ENCODE assay signal across 25 mouse cellular contexts in the genomic region with DNA sequence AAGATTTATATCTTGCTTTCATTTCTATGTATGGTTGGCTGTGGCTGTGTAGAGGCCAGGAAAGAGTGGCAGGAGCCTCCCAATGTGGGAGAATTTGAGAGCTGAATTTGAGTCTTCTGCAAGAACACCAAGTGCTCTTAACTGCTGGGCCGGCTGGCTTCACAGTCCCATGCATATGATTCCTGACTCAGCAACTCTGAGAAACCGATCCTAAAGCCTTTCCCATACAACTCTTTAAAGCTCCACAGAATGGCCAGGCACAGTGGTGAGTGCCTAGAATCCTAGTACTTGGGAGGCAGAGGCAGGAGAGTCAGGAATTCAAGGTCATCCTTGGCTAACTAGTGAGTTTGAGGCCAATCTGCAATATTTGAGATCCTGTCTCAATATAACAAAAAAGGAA. TPM values are rescaled to one million over a fixed set of nuclear protein-coding genes. Genes with fewer than 3 reads are reported as not detected.
"Had no signal": no experiment of that assay in that cellular context is flagged by ENCODE, and none has a peak within 500 bp of the region (broad histone marks: within the 10 kb centered on the region; RNA-seq: fewer than 3 reads in every experiment).

No protein-coding gene starts in this region.

- H3K4me3 ChIP-seq: embryonic facial prominence, embryonic 10.5 days; embryonic facial prominence, embryonic 12.5 days; embryonic facial prominence, embryonic 13.5 days; embryonic facial prominence, embryonic 15.5 days; erythroblast, embryonic 14.5 days; forebrain, embryonic 10.5 days; forebrain, embryonic 12.5 days; forebrain, embryonic 13.5 days; forebrain, embryonic 15.5 days; gastrocnemius, adult 2 months; heart, adult 2 months had no signal

- DNase-seq: cerebellum, adult 9-10 months; cerebellum, adult 9-11 months; cerebellum, postnatal 10 days; cerebellum, postnatal 14 days; cerebellum, postnatal 25 days; cerebellum, postnatal 36 days; embryo, embryonic 11 days; forebrain, postnatal 0 days; gastrocnemius, adult 2 months; gastrocnemius, postnatal 10 days; gastrocnemius, postnatal 14 days; gastrocnemius, postnatal 25 days; gastrocnemius, postnatal 36 days; heart, adult 11 months; heart, adult 18-20 months; heart, adult 2 months had no signal

- H3K27me3 ChIP-seq: embryonic facial prominence, embryonic 12.5 days; embryonic facial prominence, embryonic 13.5 days; embryonic facial prominence, embryonic 15.5 days; forebrain, embryonic 12.5 days; forebrain, embryonic 13.5 days; forebrain, embryonic 15.5 days had no signal

- H3K4me2 ChIP-seq: embryonic facial prominence, embryonic 12.5 days; embryonic facial prominence, embryonic 13.5 days; embryonic facial prominence, embryonic 15.5 days; forebrain, embryonic 12.5 days; forebrain, embryonic 13.5 days; forebrain, embryonic 15.5 days had no signal

- H3K36me3 ChIP-seq: embryonic facial prominence, embryonic 10.5 days; embryonic facial prominence, embryonic 12.5 days; embryonic facial prominence, embryonic 13.5 days; embryonic facial prominence, embryonic 15.5 days; forebrain, embryonic 10.5 days; forebrain, embryonic 12.5 days; forebrain, embryonic 15.5 days had no signal

- H3K4me1 ChIP-seq: embryonic facial prominence, embryonic 15.5 days; forebrain, embryonic 13.5 days; forebrain, embryonic 15.5 days had no signal

- H3K9me3 ChIP-seq: embryonic facial prominence, embryonic 10.5 days; embryonic facial prominence, embryonic 12.5 days; embryonic facial prominence, embryonic 15.5 days; forebrain, embryonic 12.5 days; forebrain, embryonic 13.5 days; forebrain, embryonic 15.5 days had no signal

- H3K27ac ChIP-seq: embryonic facial prominence, embryonic 10.5 days; embryonic facial prominence, embryonic 12.5 days; embryonic facial prominence, embryonic 13.5 days; embryonic facial prominence, embryonic 15.5 days; forebrain, embryonic 10.5 days; forebrain, embryonic 12.5 days; forebrain, embryonic 13.5 days; forebrain, embryonic 15.5 days; gastrocnemius, adult 2 months; heart, adult 2 months had no signal

- H3K9ac ChIP-seq: embryonic facial prominence, embryonic 12.5 days; embryonic facial prominence, embryonic 13.5 days; embryonic facial prominence, embryonic 15.5 days; forebrain, embryonic 12.5 days; forebrain, embryonic 13.5 days; forebrain, embryonic 15.5 days; forebrain, postnatal 0 days had no signal

RNA-seq across cellular contexts. Expression of a gene that starts 23.6 kb away (rescaled TPM):
- total RNA-seq: heart, adult 2 months had no signal
- polyA plus RNA-seq: erythroblast, embryonic 14.5 days had no signal
